Mouse (Mus musculus) MEL-GATA-1-ER (cell line): ENCODE measurements around the gene Gbx1.

Experiments
- DNase-seq: peaks from one replicate; pipeline ENCODE4 v3.0.0-alpha.2; 2012; ENCODE audit warnings: low read depth; ENCODE audit errors: extremely low read depth

Gbx1 gene

GRCm38 (mm10) chr5:24477909-24478308 is 49.1 kb downstream of the Gbx1 start:
- no peak for DNase-seq

GRCm38 (mm10) chr5:24475476-24476241 is 51.3 kb downstream of the Gbx1 start:
- no peak for DNase-seq

GRCm38 (mm10) chr5:24474723-24475261 is 52.2 kb downstream of the Gbx1 start:
- no peak for DNase-seq

GRCm38 (mm10) chr5:24474025-24474722 is 52.8 kb downstream of the Gbx1 start:
- no peak for DNase-seq

- no peak for DNase-seq
Observed at GRCm38 (mm10) chr5:24472884-24473619, 54.0 kb downstream of the Gbx1 start.

GRCm38 (mm10) chr5:24470600-24470999 is 56.4 kb downstream of the Gbx1 start:
- no peak for DNase-seq

GRCm38 (mm10) chr5:24466762-24467161 is 60.2 kb downstream of the Gbx1 start:
- DNase-seq, result no peak

- no peak for DNase-seq
Observed at GRCm38 (mm10) chr5:24455613-24456012, 71.4 kb downstream of the Gbx1 start.

GRCm38 (mm10) chr5:24455076-24455475 is 71.9 kb downstream of the Gbx1 start:
- DNase-seq, result no peak

- no peak for DNase-seq
Observed at GRCm38 (mm10) chr5:24453985-24454303, 73.1 kb downstream of the Gbx1 start.

- no peak for DNase-seq
Observed at GRCm38 (mm10) chr5:24453283-24453984, 73.6 kb downstream of the Gbx1 start.
